Mouse (Mus musculus): Measurements from ENCODE around the gene Grik5.

GRCm38 (mm10) chr7:24964288-24964687, 107.9 kb downstream of the Grik5 start:
- TF ChIP-seq POLR2A (IDR thresholded peaks at IDR 0.05; ENCODE audit: borderline replicate concordance, control insufficient read depth, low read depth, low read length) (no peak), CTCF (IDR thresholded peaks at IDR 0.05; ENCODE audit: control insufficient read depth, insufficient read depth, low read length) (no peak)
